Mouse (Mus musculus) bone marrow, adult 2 months (tissue): ENCODE measurements at regions not wholly inside any gene's neighbourhood (a gene's known extent, or its start where the extent isn't known, plus 50 kb on each side); places are given as distances from the start of the nearest gene placed in this dataset.

Source experiments
- CTCF ChIP-seq: fragments of 200-500 bp; IDR thresholded peaks from 2 replicates; pipeline ENCODE4 v1.5.1; 2011; ENCODE audit warnings: low read length, control low read depth; ENCODE audit not compliant: control insufficient read depth, insufficient read depth
- POLR2A ChIP-seq: fragments of 200-500 bp; IDR thresholded peaks from 2 replicates; pipeline ENCODE4 v1.6.1; 2011; ENCODE audit warnings: low read depth, mild to moderate bottlenecking, control low read depth, low read length, borderline replicate concordance; ENCODE audit not compliant: control insufficient read depth

DNA sequence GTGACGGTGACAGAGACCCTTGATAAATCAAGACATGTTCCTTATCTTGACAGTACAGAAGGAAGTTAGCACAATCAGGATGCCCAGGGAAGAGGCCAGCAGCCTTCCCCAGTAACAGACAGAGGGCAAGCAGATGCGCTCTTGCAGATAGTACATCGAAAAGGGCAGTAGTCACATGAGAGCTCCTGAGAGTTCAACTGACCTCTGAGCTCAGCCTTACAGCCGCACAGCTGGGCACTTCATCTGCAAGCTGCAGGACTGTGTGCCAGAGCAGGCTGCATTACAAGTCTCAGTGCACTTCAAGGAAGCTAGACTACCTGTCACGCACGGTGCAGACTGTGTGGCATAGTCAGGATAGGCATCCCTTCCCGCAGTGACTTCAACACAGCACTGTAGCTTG, 67.2 kb upstream of the Hbs1l start:
- TF ChIP-seq POLR2A (no peak), CTCF (no peak)
